Mouse (Mus musculus): ENCODE measurements around the gene Rab34. TPM values are rescaled to one million over a fixed set of nuclear protein-coding genes. Genes with fewer than 3 reads are reported as not detected.

The Rab34 gene
- total RNA-seq, 2 experiments from 2014 or later = not detected

DNA sequence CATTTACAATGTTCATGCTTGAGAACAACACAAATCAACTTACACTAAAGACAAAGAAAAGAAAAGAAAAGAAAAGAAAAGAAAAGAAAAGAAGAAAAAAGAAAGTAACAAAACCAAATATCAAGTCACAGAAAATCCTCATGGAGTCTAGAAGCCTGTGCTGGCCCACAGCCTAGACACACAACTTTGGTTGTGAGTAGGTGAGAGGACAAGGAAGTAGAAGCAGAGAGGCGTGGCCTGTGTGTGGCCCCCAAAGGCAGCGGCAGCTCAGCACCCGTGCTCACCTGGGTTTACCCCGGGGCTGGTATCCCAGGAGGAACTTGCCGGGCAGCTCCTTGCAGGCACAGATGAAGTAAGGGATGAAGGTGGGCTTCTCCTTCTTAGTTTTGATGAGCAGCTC is 23.3 kb downstream of the Rab34 start:
- ATAC-seq (ENCODE audit: poor library complexity, severe bottlenecking) = no peak

DNA sequence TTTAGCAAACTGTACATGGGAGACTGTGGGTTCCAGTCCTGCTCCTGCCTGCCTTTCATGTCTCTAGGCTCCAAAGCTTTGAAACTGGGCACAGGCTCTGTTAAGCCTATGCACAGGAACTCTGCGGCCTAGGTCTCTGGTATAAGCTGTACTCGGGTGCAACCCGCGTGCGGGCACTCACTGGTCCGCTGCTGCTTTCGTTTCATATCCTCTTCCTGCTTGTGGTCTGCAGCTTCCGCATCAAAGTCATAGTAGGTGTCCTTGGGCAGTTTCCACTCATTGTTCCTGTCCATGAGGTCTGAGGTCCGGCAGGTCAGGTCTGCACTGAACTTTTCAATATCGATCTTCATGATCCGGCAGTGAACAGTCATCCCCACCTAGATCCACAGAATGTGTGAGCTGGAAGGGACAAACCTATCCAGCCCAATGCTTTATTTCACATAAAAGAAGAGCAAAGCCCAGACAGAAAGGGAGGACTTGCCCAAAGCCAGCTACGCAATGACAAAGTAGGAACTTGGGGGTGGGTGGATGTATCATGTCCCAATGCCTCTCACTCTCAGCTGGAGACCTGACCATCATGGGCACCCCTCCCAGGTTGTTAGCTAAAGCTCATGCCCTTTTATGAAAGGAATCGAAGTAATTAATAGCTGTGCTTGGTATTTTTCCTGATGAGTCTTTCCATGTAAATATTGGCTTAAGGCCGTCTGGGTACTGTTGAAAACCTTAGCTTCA is 25.0 kb downstream of the Rab34 start:
- peak; percentile 99 for ATAC-seq (ENCODE audit: poor library complexity, severe bottlenecking)

DNA sequence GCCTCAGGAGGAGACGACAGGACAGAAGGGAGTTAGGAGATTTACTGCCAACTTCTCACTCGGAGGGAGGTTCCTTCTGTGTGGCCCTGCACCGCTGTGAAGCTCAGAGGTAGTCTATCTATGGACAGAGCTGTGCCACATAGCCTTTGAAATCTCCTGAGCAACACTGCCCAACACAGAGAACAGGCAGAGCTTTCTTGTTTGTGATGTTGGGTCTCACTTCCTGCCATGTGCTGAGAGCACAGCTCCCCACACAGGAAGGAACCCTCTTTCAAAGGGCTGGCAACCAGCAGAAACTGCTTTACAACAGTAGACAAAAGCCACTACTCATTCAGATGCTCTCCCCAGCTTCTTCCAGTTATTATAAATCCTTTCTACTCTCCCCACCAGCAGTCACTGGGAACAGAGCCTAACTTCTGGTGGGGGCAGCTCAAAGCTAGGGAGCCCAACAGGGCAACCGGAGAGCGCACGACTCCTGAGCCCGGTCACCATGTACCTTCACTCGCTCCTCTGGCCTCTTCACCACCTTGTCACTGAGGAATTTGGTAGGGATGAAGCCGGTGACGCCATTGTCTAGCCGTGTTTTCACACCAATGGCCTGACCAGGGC is 27.6 kb downstream of the Rab34 start:
- ATAC-seq (ENCODE audit: poor library complexity, severe bottlenecking) = no peak

DNA sequence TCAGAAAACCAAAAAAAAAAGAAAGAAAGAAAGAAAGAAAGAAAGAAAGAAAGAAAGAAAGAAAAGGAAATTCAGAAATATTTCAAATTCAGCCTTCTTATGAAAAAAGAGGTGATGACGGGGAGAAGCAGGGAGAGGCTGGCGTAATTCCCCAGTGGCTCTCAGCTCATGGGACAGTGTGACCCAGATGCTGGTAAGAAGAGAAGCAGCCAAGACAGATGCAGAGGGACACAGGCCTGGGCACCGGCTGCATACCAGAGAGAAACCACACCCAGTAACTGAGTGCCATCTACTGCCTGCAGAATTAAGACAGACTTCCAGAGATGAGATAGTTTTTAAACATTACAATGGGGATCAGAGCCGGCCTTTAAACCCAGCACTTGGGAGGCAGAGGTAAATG is 35.4 kb downstream of the Rab34 start:
- ATAC-seq (ENCODE audit: poor library complexity, severe bottlenecking) = no peak

DNA sequence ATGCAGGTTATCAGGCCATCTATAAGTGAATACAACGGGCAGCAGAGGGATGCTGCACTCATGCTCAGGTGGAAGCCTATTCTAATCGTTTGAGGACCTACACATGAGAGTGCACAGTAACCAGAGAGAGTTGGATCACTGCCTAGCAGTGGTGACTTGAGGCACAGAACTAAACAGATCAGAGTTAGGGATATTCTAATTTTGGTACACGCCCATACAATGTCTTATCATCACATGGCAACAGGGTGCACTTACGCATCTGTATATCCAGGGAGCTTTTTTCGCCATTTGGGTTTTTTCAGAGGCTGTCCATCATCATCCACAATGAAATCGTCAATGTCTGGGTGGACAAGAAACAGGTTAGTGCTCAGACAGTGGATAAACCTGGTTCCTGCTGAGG is 43.3 kb downstream of the Rab34 start:
- ATAC-seq (ENCODE audit: poor library complexity, severe bottlenecking) = no peak

DNA sequence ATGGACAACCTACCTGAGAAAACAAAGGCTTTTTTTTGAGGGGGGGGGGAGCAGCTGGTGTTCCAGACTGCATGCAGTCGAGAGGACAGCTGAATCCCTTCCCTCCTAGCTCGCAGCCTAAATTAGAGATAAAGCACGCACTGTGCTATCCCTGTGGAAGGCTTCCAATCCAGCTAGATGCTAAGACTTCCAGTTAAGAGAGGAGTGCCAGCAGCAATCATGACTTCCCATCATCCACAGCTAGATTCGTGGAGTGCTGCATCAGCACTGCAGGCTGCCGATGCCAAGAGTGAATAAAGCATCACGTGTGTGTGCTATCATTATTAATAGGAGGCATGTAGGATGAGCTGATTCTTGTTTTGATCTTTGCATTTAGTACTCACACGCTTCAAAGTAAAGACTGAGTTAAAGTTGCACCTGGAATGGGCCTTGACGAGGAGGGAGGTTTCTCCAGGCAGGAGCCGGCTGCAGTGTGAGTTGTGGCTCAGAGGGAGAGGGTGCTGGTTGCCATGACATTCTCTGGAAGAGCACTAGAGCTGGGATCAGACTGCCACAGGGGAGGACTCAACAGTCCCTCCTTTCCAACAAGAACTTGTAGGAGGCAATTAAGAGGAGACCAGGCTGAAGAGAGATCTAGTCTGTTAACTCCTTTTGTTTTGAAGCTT is 52.1 kb downstream of the Rab34 start:
- no peak for ATAC-seq (ENCODE audit: poor library complexity, severe bottlenecking)

Other genes starting within 250 kb of the Rab34 start
- 51.2 and 64.5 TPM in 2 replicates for gene Phf12, start 205.7 kb upstream of the Rab34 start, total RNA-seq (2015)
- gene Phf12, start 205.7 kb upstream of the Rab34 start, total RNA-seq (2017) = 21.0 and 26.3 TPM in 2 replicates
- gene Dhrs13, start 156.2 kb upstream of the Rab34 start, total RNA-seq (2015) = 4.8 and 5.6 TPM in 2 replicates
- 3.5 and 5.3 TPM in 2 replicates for gene Dhrs13, start 156.2 kb upstream of the Rab34 start, total RNA-seq (2017)
- 82.9 and 91.4 TPM in 2 replicates for gene Flot2, start 150.5 kb upstream of the Rab34 start, total RNA-seq (2015)
- 140 and 141 TPM in 2 replicates for gene Flot2, start 150.5 kb upstream of the Rab34 start, total RNA-seq (2017)
- 14.1 and 19.2 TPM in 2 replicates for gene Eral1, start 108.0 kb upstream of the Rab34 start, total RNA-seq (2015)
- gene Eral1, start 108.0 kb upstream of the Rab34 start, total RNA-seq (2017) = 20.9 and 22.1 TPM in 2 replicates
- gene Fam222b, start 93.8 kb upstream of the Rab34 start, total RNA-seq (2015) = 24.0 and 28.2 TPM in 2 replicates
- gene Fam222b, start 93.8 kb upstream of the Rab34 start, total RNA-seq (2017) = 8.5 and 9.1 TPM in 2 replicates
- gene Traf4, start 22.8 kb upstream of the Rab34 start, total RNA-seq (2015) = 1.3 TPM in 2 replicates
- 0.51 and 2.2 TPM in 2 replicates for gene Traf4, start 22.8 kb upstream of the Rab34 start, total RNA-seq (2017)
- gene Nek8, start 11.8 kb upstream of the Rab34 start, total RNA-seq (2015) = 2.4 and 8.6 TPM in 2 replicates
- gene Nek8, start 11.8 kb upstream of the Rab34 start, total RNA-seq (2017) = 2.1 and 6.9 TPM in 2 replicates
- 0.76 and 2.8 TPM in 2 replicates for gene Tlcd1, start 11.7 kb upstream of the Rab34 start, total RNA-seq (2015)
- 1.0 and 1.3 TPM in 2 replicates for gene Tlcd1, start 11.7 kb upstream of the Rab34 start, total RNA-seq (2017)
- gene Rpl23a, start 4.8 kb upstream of the Rab34 start, total RNA-seq (2015) = 2,467 and 2,664 TPM in 2 replicates
- 2,641 and 2,675 TPM in 2 replicates for gene Rpl23a, start 4.8 kb upstream of the Rab34 start, total RNA-seq (2017)
- 0.62 and 1.6 TPM in 2 replicates for gene Proca1, start 5.0 kb downstream of the Rab34 start, total RNA-seq (2015)
- 1.1 and 1.3 TPM in 2 replicates for gene Proca1, start 5.0 kb downstream of the Rab34 start, total RNA-seq (2017)
- 64.3 and 75.1 TPM in 2 replicates for gene Sdf2, start 57.3 kb downstream of the Rab34 start, total RNA-seq (2015)
- 44.1 and 50.1 TPM in 2 replicates for gene Sdf2, start 57.3 kb downstream of the Rab34 start, total RNA-seq (2017)
- 28.3 and 28.7 TPM in 2 replicates for gene Supt6, start 57.6 kb downstream of the Rab34 start, total RNA-seq (2015)
- 27.2 and 36.4 TPM in 2 replicates for gene Supt6, start 57.6 kb downstream of the Rab34 start, total RNA-seq (2017)
- 33.7 and 43.5 TPM in 2 replicates for gene 2610507B11Rik, start 73.3 kb downstream of the Rab34 start, total RNA-seq (2015)
- gene 2610507B11Rik, start 73.3 kb downstream of the Rab34 start, total RNA-seq (2017) = 54.6 and 57.2 TPM in 2 replicates
- gene BC030499, start 102.4 kb downstream of the Rab34 start, total RNA-seq (2015) = 0.56 TPM in 1 of 2 replicates, not detected in the other
- gene BC030499, start 102.4 kb downstream of the Rab34 start, total RNA-seq (2017) = 0.18 and 0.77 TPM in 2 replicates
- 23.6 and 31.6 TPM in 2 replicates for gene Spag5, start 113.1 kb downstream of the Rab34 start, total RNA-seq (2015)
- 60.7 and 63.2 TPM in 2 replicates for gene Spag5, start 113.1 kb downstream of the Rab34 start, total RNA-seq (2017)
- gene Aldoc, start 134.5 kb downstream of the Rab34 start, total RNA-seq (2015) = 0.62 and 1.7 TPM in 2 replicates
- gene Aldoc, start 134.5 kb downstream of the Rab34 start, total RNA-seq (2017) = 1.0 and 1.6 TPM in 2 replicates
- 31.8 and 33.5 TPM in 2 replicates for gene Pigs, start 140.0 kb downstream of the Rab34 start, total RNA-seq (2015)
- 21.5 and 22.4 TPM in 2 replicates for gene Pigs, start 140.0 kb downstream of the Rab34 start, total RNA-seq (2017)
- 94.0 and 96.6 TPM in 2 replicates for gene Unc119, start 155.1 kb downstream of the Rab34 start, total RNA-seq (2015)
- 54.2 and 56.7 TPM in 2 replicates for gene Unc119, start 155.1 kb downstream of the Rab34 start, total RNA-seq (2017)
- not detected in 2 replicates for gene Foxn1, start 198.1 kb downstream of the Rab34 start, total RNA-seq (2015)
- gene Foxn1, start 198.1 kb downstream of the Rab34 start, total RNA-seq (2017) = not detected in 2 replicates
- 0.51 TPM in 1 of 2 replicates, not detected in the other for gene Slc13a2, start 233.8 kb downstream of the Rab34 start, total RNA-seq (2015)
- gene Slc13a2, start 233.8 kb downstream of the Rab34 start, total RNA-seq (2017) = not detected in 2 replicates